Mouse (Mus musculus): ENCODE results near the gene Tmem63b.
"Not testable (repeated sequence)": the region's sequence is repeated elsewhere in the genome, so short reads cannot be mapped to it uniquely, and the experiment has no call there.

Gene Tmem63b

GRCm38 (mm10) chr17:45623425-45623824 lies 63.3 kb downstream of the Tmem63b start:
- DNase-seq (ENCODE audit: inconsistent ontology term) = not testable (repeated sequence)

- no peak for DNase-seq (ENCODE audit: inconsistent ontology term)
Measured at GRCm38 (mm10) chr17:45619386-45620256, 67.1 kb downstream of the Tmem63b start.

- no peak for DNase-seq (ENCODE audit: inconsistent ontology term)
Measured at GRCm38 (mm10) chr17:45618941-45619385, 67.7 kb downstream of the Tmem63b start.

- no peak for DNase-seq (ENCODE audit: inconsistent ontology term)
Measured at GRCm38 (mm10) chr17:45617655-45618054, 69.0 kb downstream of the Tmem63b start.

- DNase-seq (ENCODE audit: inconsistent ontology term) = no peak
Measured at GRCm38 (mm10) chr17:45616679-45617078, 70.0 kb downstream of the Tmem63b start.

- peak; percentile 49 for DNase-seq (ENCODE audit: inconsistent ontology term)
Measured at GRCm38 (mm10) chr17:45616046-45616650, 70.6 kb downstream of the Tmem63b start.

- no peak for DNase-seq (ENCODE audit: inconsistent ontology term)
Measured at GRCm38 (mm10) chr17:45612921-45613320, 73.8 kb downstream of the Tmem63b start.

- no peak for DNase-seq (ENCODE audit: inconsistent ontology term)
Measured at GRCm38 (mm10) chr17:45612008-45612407, 74.7 kb downstream of the Tmem63b start.

Data from Muller cell, postnatal 12 days (primary cell).